Mouse (Mus musculus) olfactory bulb, adult 2 months (tissue): ENCODE results near the gene Nfil3.

Source experiments
- CTCF ChIP-seq: fragments of 200-500 bp; IDR thresholded peaks from 2 replicates; pipeline ENCODE4 v1.5.1; 2012; ENCODE audit warnings: low read depth, mild to moderate bottlenecking, low read length, moderate library complexity; ENCODE audit not compliant: insufficient read depth
- POLR2A ChIP-seq: fragments of 200-500 bp; IDR thresholded peaks from 2 replicates; pipeline ENCODE4 v1.6.1; 2012; ENCODE audit warnings: mild to moderate bottlenecking, low read depth, low read length, moderate library complexity; ENCODE audit not compliant: insufficient read depth

GRCm38 (mm10) chr13:52989005-52989404 lies 8.1 kb upstream of the Nfil3 start:
- TF ChIP-seq CTCF (no peak), POLR2A (no peak)
